Mouse (Mus musculus) C2C12 (cell line): ENCODE results near the gene Gpc6.

Source experiments
- CTCF ChIP-seq: IDR thresholded peaks from one replicate; pipeline ENCODE4 v1.5.1; 2011; ENCODE audit not compliant: control insufficient read depth, insufficient read depth, insufficient read length
- MYOG ChIP-seq: IDR thresholded peaks from one replicate; pipeline ENCODE4 v1.6.1; 2011; ENCODE audit not compliant: control insufficient read depth, insufficient read length; ENCODE audit errors: extremely low read depth

GRCm38 (mm10) chr14:117581740-117582139 lies 656.6 kb downstream of the Gpc6 start:
- TF ChIP-seq CTCF (no peak), MYOG (no peak)
